Mouse (Mus musculus) lung, adult 2 months (tissue): ENCODE results near the gene Galnt18. TPM values are rescaled to one million over a fixed set of nuclear protein-coding genes. Genes with fewer than 3 reads are reported as not detected.

Experiments used
- DNase-seq: peaks from one replicate; pipeline ENCODE4 v3.0.0; 2022
- H3K4me1 ChIP-seq: fragments of 200-500 bp; 2 replicates; pipeline ENCODE4 v1.6.1; 2011; ENCODE audit warnings: low read length; ENCODE audit not compliant: control insufficient read depth, insufficient read depth
- H3K4me3 ChIP-seq: fragments of 200-500 bp; replicated peaks from 2 replicates; pipeline ENCODE3; 2011; ENCODE audit warnings: low read depth, mild to moderate bottlenecking, control low read depth, low read length; ENCODE audit errors: extremely low read depth
- CTCF ChIP-seq: fragments of 200-500 bp; IDR thresholded peaks from 2 replicates; pipeline ENCODE4 v1.5.1; 2011; ENCODE audit warnings: mild to moderate bottlenecking, low read length, control low read depth; ENCODE audit not compliant: insufficient read depth
- POLR2A ChIP-seq: fragments of 200-500 bp; IDR thresholded peaks from 2 replicates; pipeline ENCODE4 v1.6.1; 2011; ENCODE audit warnings: low read depth, mild to moderate bottlenecking, control low read depth, low read length, borderline replicate concordance; ENCODE audit errors: extremely low read depth
- WGBS: fragments of 180-500 bp; shearing (Covaris S2); methylation state at CpG from one replicate; pipeline ENCODE4 v1.1.7; 2018; 5-methylcytosine and 5-hydroxymethylcytosine counted together
- polyA plus RNA-seq: library from polyadenylated mRNA; depleted of rRNA; stranded (reverse); fragments of >200 nt; gene quantifications from 2 replicates; pipeline ENCODE4 v1.2.3, GENCODE M21; 2012; rRNA removed

The Galnt18 gene
- polyA plus RNA-seq, 1 experiment = 142 TPM

DNA sequence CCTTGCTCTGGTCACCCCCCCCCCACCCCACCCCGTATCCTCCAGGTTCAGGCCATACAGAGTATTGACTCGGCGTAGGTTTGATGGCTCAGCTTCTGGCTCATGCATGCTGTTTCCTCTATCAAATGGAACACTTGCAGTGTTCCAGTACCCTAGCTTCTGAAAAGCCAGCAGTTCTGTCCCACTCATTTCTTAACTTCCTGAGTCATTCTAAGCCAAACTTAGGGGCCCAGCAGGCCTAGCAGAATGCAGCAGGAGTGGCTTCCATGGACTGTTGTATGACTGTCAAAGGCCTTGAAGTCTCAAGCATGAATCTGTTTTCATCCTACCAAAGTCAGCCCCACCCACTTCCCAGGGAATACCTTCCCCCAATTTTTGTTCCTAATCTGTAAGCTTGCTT is 296.5 kb downstream of the Galnt18 start:
- Histone ChIP-seq H3K4me1 (no peaks in the 10 kb centered on the region), H3K4me3 (no peak overlapping the region)
- WGBS = 92% methylated on average over 3 of the region's 3 CpGs
- no peak for TF ChIP-seq POLR2A
- TF ChIP-seq CTCF = no peak
- no peak for DNase-seq

DNA sequence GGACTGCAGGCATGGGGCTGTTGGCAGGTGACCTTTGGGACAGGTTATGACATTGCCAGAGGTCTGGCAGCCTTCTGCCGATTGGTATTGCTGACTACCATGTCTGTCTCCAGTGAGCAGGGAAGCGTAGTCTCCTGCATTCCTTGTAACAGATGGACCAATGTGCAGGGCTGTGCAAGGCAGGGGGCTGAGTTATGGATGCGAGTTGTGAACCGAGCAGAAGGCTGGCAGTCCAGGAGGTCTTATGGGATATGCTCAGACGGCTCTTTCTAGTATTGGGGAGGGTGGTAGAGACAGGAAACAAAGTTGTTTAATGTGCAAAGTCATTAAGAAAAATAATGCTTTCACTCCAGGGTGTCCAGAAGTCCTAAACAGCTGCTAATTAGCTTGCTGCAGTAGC is 312.1 kb downstream of the Galnt18 start:
- WGBS = 76% methylated on average over 5 of the region's 5 CpGs
- DNase-seq = no peak
- TF ChIP-seq POLR2A (no peak), CTCF (no peak)
- Histone ChIP-seq H3K4me3 (no peak overlapping the region), H3K4me1 (no peaks in the 10 kb centered on the region)

DNA sequence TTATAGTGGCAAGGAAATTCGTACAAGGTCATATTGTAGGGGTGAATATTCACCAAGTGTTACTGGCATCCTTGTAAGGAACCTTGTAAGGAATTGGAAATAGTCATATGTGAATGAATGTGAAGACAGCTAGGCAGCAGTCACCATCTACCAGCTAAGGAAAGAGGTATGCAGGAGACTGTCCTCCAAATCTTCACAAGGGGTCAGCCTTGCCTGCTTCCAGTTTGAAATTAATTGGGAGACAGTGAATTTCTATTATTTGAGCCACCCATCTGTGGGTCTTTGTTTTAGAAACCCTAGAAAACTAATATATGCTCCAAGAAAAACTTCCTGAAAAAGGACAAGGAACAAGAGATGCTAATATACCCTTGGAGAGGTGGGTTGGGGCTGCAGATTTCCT is 313.1 kb downstream of the Galnt18 start:
- TF ChIP-seq POLR2A = no peak
- no peak for TF ChIP-seq CTCF
- Histone ChIP-seq H3K4me1 (no peaks in the 10 kb centered on the region), H3K4me3 (no peak overlapping the region)
- WGBS = 80% methylated on average over 1 of the region's 1 CpGs
- no peak for DNase-seq

- Histone ChIP-seq H3K4me3 (no peak overlapping the region), H3K4me1 (no peaks in the 10 kb centered on the region)
- 64% methylated on average over 3 of the region's 3 CpGs for WGBS
- no peak for DNase-seq
- no peak for TF ChIP-seq POLR2A
- TF ChIP-seq CTCF = no peak
These were observed 313.7 kb downstream of the Galnt18 start for GRCm38 (mm10) chr7:111466121-111466520.

- no peak overlapping the region for H3K4me3 ChIP-seq
- H3K4me1 ChIP-seq = no peaks in the 10 kb centered on the region
- no peak for TF ChIP-seq POLR2A
- no peak for TF ChIP-seq CTCF
- no peak for DNase-seq
- 92% methylated on average over 4 of the region's 4 CpGs for WGBS
These were observed 320.1 kb downstream of the Galnt18 start for GRCm38 (mm10) chr7:111459716-111460115.

DNA sequence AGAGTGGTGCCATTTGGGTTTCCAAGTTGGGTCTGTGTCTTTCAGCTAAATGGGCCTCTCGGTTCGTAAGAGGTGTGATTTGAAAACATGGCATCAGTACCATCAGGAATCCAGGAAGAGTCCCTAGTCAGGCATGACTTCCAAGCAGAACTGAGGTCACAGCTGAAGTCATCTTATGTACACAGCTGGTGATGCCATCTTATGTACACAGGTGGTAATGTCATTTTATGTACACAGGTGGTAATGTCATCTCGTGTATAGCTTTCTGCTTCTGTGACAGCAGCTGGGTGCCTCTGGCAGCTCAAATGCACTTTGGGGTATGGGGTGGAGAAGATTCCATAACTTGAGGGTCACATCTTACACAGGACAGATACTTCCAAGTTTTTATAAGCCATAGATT is 323.8 kb downstream of the Galnt18 start:
- Histone ChIP-seq H3K4me1 (no peaks in the 10 kb centered on the region), H3K4me3 (no peak overlapping the region)
- no peak for DNase-seq
- TF ChIP-seq CTCF (no peak), POLR2A (no peak)
- 81% methylated on average over 3 of the region's 3 CpGs for WGBS

DNA sequence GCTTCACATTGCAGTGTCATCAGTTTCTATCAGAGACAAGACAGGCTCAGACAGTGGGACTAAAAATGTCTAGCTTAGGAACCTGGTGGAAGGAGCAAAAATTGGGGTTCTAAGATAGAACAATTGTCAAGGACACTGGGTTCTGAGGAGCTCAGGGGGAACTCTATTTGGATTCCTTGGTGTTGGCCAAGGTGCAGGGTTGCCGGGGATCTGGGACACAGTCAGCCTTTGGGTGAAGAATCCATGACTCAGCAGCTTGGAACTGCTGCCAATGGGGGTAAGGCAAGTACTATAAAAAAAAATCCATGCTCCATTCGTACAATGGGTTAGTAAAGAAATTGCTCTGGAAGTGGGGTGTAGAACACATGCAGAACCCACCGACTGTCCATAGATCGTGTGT is 324.2 kb downstream of the Galnt18 start:
- Histone ChIP-seq H3K4me1 (no peaks in the 10 kb centered on the region), H3K4me3 (no peak overlapping the region)
- TF ChIP-seq CTCF (no peak), POLR2A (no peak)
- no peak for DNase-seq
- 82% methylated on average over 4 of the region's 4 CpGs for WGBS

DNA sequence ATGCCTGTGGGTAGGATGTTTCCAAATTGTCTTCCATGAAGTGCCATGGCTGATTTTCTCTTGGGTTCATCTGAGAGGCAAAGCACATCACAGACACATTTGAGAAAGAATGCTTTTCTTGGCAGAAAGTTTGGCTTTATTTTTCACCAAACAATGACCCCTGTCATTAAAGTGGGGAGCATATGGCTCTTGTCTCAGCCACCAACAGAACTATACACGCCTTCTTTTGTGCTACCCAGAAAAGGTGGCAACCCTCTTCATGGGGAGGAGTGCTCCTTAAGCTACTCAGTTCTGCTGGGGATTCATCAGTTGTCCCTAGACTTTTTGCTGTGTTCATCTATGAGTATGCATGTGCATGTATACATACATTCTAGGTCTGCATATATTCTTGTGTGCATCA is 327.8 kb downstream of the Galnt18 start:
- 30% methylated on average over 1 of the region's 1 CpGs for WGBS
- Histone ChIP-seq H3K4me1 (no peaks in the 10 kb centered on the region), H3K4me3 (no peak overlapping the region)
- DNase-seq = no peak
- TF ChIP-seq POLR2A (no peak), CTCF (no peak)

DNA sequence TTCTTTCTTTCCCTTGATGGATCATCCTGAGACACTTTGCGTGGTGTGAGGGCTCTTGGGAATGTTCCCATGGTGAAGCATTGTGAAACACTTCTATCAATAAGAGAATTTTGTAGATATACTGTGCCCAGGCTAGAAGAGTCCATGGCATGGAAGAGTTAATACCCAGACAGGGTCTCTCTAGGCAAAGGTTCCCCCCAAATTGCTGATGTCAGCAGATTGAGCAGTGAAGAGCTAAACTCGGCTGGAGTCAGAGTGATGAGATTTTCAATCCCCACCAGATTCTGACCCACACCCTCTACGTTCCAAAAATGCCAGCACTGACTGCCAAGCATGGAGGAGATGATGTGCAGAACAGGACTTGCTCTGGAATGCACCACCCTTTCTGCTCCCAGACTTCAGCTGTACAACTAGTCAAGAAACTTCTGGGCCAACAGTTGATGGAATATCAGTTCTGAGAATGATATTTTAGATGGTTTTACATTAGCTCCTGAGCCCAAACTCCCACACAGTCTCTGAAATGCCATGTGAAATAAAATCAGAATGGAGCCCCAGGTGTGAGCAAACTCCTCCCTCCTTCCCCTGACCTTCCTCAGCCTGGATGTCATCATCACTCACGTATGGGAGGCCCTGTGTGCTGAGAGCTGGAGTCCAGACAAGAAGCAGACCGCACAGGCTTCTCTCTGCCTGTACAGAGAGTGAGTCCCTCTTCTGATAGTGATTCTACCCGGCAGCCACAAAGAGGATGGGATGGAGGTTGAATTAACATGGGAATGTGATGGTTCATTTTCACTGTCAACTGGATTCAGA is 329.3 kb downstream of the Galnt18 start:
- Histone ChIP-seq H3K4me3 (no peak overlapping the region), H3K4me1 (no peaks in the 10 kb centered on the region)
- DNase-seq = no peak
- 48% methylated on average over 6 of the region's 6 CpGs for WGBS
- no peak for TF ChIP-seq POLR2A
- no peak for TF ChIP-seq CTCF

DNA sequence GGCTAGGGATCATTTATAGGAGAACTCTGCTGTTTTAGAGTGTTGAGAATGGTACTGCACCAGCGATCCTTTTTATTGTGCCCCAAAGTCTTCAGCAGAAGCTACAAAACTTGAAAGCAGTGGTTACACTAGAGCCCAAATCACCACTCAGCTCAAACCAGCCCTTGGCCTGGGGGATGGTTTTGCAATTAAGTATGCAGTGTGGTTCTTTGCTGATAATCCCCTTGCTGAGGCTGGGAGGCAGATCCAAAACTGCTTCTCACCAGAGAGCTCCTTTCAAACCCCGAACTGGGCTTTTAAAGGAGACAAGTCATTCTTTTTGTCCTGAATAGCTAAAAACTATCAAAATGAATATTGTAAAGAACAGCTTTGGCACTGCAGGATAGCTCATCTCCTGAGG is 346.6 kb downstream of the Galnt18 start:
- Histone ChIP-seq H3K4me3 (no peak overlapping the region), H3K4me1 (no peaks in the 10 kb centered on the region)
- 59% methylated on average over 2 of the region's 2 CpGs for WGBS
- TF ChIP-seq POLR2A (no peak), CTCF (no peak)
- no peak for DNase-seq

- WGBS = 91% methylated on average over 1 of the region's 1 CpGs
- H3K4me3 ChIP-seq = no peak overlapping the region
- DNase-seq = no peak
- TF ChIP-seq CTCF (no peak), POLR2A (no peak)
- H3K4me1 ChIP-seq = no peaks in the 10 kb centered on the region
These were observed 352.4 kb downstream of the Galnt18 start for GRCm38 (mm10) chr7:111427392-111427791.

Other genes starting within 250 kb of the Galnt18 start
- gene Usp47, start 243.5 kb upstream of the Galnt18 start, polyA plus RNA-seq = 9.0 and 14.7 TPM in 2 replicates